Mouse (Mus musculus) kidney, embryonic 14.5 days (tissue): ENCODE data around the gene Scaf4. TPM values are rescaled to one million over a fixed set of nuclear protein-coding genes. Genes with fewer than 3 reads are reported as not detected.

Experiments
- ATAC-seq: fragments of 200-750 bp; cut with Nextera tagmentation; 2 replicates; pipeline ENCODE4 v1.8.0; 2017; ENCODE audit warnings: moderate number of reproducible peaks, mild to moderate bottlenecking, moderate TSS enrichment, moderate library complexity; ENCODE audit not compliant: low FRiP score, low TSS enrichment
- H3K27ac ChIP-seq: fragments of 300-500 bp; sonication (generic); 2 replicates; pipeline ENCODE4 v1.5.1; 2014; ENCODE audit warnings: low read depth, mild to moderate bottlenecking, low read length, moderate library complexity, mixed read lengths
- H3K27me3 ChIP-seq: fragments of 300-500 bp; sonication (generic); 2 replicates; pipeline ENCODE4 v1.6.1; 2014; ENCODE audit warnings: mild to moderate bottlenecking, low read length; ENCODE audit not compliant: control insufficient read depth, insufficient read depth
- H3K36me3 ChIP-seq: fragments of 300-500 bp; sonication (generic); 2 replicates; pipeline ENCODE4 v1.6.1; 2014; ENCODE audit warnings: low read length, mixed read lengths; ENCODE audit not compliant: control insufficient read depth, insufficient read depth
- H3K4me1 ChIP-seq: fragments of 300-500 bp; sonication (generic); 2 replicates; pipeline ENCODE4 v1.6.1; 2014; ENCODE audit warnings: low read length, mixed read lengths; ENCODE audit not compliant: control insufficient read depth, insufficient read depth
- H3K4me2 ChIP-seq: fragments of 300-500 bp; sonication (generic); replicated peaks from 2 replicates; pipeline ENCODE4 v1.6.1; 2014; ENCODE audit warnings: low read depth, mild to moderate bottlenecking, low read length
- H3K4me3 ChIP-seq: fragments of 300-500 bp; sonication (generic); 2 replicates; pipeline ENCODE4 v1.5.1; 2014; ENCODE audit warnings: mild to moderate bottlenecking, low read length
- H3K9ac ChIP-seq: fragments of 300-500 bp; sonication (generic); 2 replicates; pipeline ENCODE4 v1.6.1; 2014; ENCODE audit warnings: low read depth, mild to moderate bottlenecking, low read length, moderate library complexity
- H3K9me3 ChIP-seq: fragments of 300-500 bp; sonication (generic); 2 replicates; pipeline ENCODE4 v1.6.1; 2016; ENCODE audit warnings: low read length; ENCODE audit not compliant: control insufficient read depth
- WGBS: fragments of 180-500 bp; shearing (Covaris S2); extraction: QIAGEN DNeasy Blood & Tissue Kit; methylation state at CpG from one replicate; pipeline ENCODE4 v1.1.7; 2014; 5-methylcytosine and 5-hydroxymethylcytosine counted together
- polyA plus RNA-seq: library from polyadenylated mRNA; unstranded; fragments of >200 nt; fragmentation: Nextera tagmentation; extraction: Ambion mirVana; gene quantifications from 2 replicates; pipeline ENCODE4 v1.2.1, GENCODE M21; 2014

Gene Scaf4
- polyA plus RNA-seq, 1 experiment from 2014 or later = 37.0 TPM

DNA sequence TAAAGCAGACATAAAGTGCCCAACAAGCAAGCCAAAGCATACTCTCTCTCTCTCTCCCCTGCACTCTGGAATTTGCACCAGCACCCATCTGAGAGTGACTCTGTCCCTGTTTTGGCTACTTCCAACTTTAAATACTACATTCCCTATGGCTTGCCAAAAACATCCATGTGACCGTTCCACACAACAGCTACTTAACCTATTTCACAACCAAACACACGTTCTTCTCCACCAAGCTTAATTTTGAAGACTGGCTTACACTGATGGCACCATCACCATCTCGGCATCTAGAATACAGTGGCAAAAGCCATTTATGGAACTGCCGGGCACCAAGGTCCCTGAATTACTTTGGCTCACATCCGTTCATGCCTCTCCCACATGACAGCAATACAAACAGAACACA lies 3.3 kb downstream of the Scaf4 start:
- Histone ChIP-seq H3K9me3 (no peaks in the 10 kb centered on the region), H3K27me3 (no peaks in the 10 kb centered on the region; the same call in 1 of the 2 replicates), H3K4me1 (peaks cover 26% of the 10 kb centered on the region; the same call in 1 of the 2 replicates), H3K4me2 (no peak overlapping the region), H3K4me3 (no peak overlapping the region), H3K9ac (no peak overlapping the region), H3K27ac (no peak overlapping the region), H3K36me3 (no peaks in the 10 kb centered on the region)
- 79% methylated on average over 5 of the region's 5 CpGs for WGBS
- no peak for ATAC-seq

DNA sequence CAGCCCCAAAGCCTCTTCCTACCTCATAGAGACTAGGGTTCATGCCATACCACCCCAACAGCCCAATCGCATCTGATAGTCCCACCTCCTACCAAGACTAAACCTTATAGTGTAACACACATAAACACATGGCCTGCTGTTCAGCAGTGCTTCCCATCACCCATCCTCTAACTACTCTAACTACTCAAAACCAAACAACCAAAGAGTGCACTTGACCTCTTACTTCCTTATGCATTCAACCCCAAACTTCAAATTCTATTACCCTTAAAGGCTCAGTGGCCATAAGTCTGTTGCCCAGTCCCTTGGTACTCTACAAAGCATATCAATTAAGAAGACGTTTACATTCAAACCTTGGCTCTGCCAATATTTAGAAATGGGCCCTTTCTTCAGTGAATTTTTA lies 3.8 kb downstream of the Scaf4 start:
- Histone ChIP-seq H3K27me3 (no peaks in the 10 kb centered on the region; the same call in 1 of the 2 replicates), H3K4me1 (peaks cover 25% of the 10 kb centered on the region; the same call in 1 of the 2 replicates), H3K9me3 (no peaks in the 10 kb centered on the region), H3K4me3 (no peak overlapping the region), H3K9ac (no peak overlapping the region), H3K4me2 (no peak overlapping the region), H3K27ac (no peak overlapping the region), H3K36me3 (no peaks in the 10 kb centered on the region)
- 74% methylated on average over 2 of the region's 2 CpGs for WGBS
- ATAC-seq = no peak

DNA sequence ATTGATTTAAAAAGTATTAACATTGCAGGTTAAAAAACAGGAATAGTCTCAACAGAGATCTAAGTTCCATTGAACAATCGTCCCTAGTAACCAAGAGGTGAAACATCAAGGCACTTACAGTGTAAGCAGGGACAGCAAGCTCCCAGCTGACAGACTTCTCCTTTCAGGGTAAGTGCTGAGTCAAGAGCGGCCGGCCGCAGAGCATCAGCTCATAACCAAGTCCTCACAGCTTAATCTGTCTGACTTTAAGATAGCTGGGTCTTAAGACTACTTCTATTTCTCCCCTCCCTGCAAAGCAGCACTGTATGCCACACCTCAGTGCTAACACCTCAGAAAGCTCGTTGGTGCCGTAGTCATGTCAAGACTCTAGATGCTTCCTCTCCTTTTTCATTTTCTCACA lies 5.2 kb downstream of the Scaf4 start:
- Histone ChIP-seq H3K4me1 (peaks cover 20% of the 10 kb centered on the region; the same call in 1 of the 2 replicates), H3K9ac (no peak overlapping the region), H3K4me2 (no peak overlapping the region)

DNA sequence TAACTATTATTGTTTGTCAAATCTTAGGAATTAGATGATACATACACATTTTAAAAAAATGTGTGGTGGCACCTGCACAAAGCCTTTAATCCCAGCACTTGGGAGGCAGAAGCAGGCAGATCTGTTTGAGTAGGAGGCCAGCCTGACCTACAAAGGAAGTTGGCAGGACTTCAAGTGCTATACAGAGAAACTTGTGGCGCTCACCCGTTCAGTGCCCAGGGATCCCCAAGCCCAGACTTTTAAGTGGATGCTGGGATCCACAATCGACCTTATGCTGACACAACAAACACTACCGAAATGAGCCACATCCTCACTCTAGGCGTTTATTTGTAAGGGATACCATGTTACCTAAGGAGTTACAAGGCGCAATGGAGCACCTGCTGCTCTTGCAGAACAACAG lies 8.8 kb downstream of the Scaf4 start:
- ATAC-seq = no peak
- Histone ChIP-seq H3K4me2 (no peak overlapping the region), H3K27me3 (no peaks in the 10 kb centered on the region), H3K36me3 (no peaks in the 10 kb centered on the region), H3K27ac (no peak overlapping the region), H3K9me3 (no peaks in the 10 kb centered on the region), H3K4me1 (peaks cover 4% of the 10 kb centered on the region; the same call in 1 of the 2 replicates), H3K9ac (no peak overlapping the region), H3K4me3 (no peak overlapping the region)
- WGBS = 87% methylated on average over 6 of the region's 6 CpGs

More for the DNA sequence above, 5.2 kb downstream of the Scaf4 start:
- H3K4me3 ChIP-seq = no peak overlapping the region
- H3K9me3 ChIP-seq = no peaks in the 10 kb centered on the region
- H3K36me3 ChIP-seq = no peaks in the 10 kb centered on the region
- H3K27me3 ChIP-seq = no peaks in the 10 kb centered on the region; the same call in 1 of the 2 replicates
- no peak for ATAC-seq
- no peak overlapping the region for H3K27ac ChIP-seq
- WGBS = 73% methylated on average over 6 of the region's 6 CpGs

DNA sequence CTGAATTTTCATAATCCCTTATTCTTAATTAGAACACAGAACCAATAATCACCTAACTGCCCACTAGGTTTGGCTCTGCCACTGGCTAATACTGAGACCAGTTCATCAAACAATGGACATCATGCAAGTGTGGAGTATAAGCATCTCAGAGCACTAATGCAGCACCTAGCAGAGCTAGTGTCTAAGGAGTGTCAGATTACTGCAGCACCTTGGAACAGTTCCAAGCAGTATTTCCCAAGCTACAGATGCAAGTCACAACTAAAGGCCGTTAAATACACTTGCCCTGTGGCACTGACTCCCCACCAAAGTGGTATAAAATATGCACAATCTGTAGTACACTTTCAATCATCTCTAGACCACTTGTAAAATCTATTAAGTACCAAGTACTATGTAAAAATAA lies 17.7 kb downstream of the Scaf4 start:
- Histone ChIP-seq H3K27ac (no peak overlapping the region), H3K9me3 (no peaks in the 10 kb centered on the region), H3K36me3 (peaks cover 3% of the 10 kb centered on the region; the same call in 1 of the 2 replicates), H3K27me3 (no peaks in the 10 kb centered on the region), H3K9ac (no peak overlapping the region), H3K4me1 (peaks cover 4% of the 10 kb centered on the region; the same call in 1 of the 2 replicates), H3K4me2 (no peak overlapping the region), H3K4me3 (no peak overlapping the region)
- 11% methylated on average over 1 of the region's 1 CpGs for WGBS
- no peak for ATAC-seq

DNA sequence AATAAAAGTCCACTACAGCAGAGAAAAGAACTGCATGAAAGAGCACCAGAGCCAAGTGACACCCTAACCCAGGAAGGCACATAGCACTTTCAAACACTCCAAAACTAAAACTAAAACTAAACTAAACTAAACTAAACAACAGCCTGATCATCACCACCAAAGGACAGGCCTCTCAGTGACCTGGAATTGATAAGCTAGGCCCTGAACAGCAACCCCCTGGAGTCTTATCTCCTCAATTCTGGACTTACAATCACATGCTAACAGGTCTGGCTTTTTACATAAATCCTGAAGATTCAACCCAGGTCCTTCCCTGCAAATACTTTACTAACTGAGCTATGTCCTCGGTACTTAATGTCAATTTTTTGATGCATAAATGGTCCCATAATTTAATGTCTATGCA lies 19.2 kb downstream of the Scaf4 start:
- peaks cover 4% of the 10 kb centered on the region; the same call in 1 of the 2 replicates for H3K4me1 ChIP-seq
- H3K27ac ChIP-seq = no peak overlapping the region
- no peak overlapping the region for H3K9ac ChIP-seq
- H3K4me2 ChIP-seq = no peak overlapping the region
- no peak for ATAC-seq
- H3K4me3 ChIP-seq = no peak overlapping the region
- no peaks in the 10 kb centered on the region for H3K9me3 ChIP-seq
- 68% methylated on average over 1 of the region's 1 CpGs for WGBS
- peaks cover 13% of the 10 kb centered on the region; the same call in 1 of the 2 replicates for H3K36me3 ChIP-seq
- no peaks in the 10 kb centered on the region for H3K27me3 ChIP-seq

DNA sequence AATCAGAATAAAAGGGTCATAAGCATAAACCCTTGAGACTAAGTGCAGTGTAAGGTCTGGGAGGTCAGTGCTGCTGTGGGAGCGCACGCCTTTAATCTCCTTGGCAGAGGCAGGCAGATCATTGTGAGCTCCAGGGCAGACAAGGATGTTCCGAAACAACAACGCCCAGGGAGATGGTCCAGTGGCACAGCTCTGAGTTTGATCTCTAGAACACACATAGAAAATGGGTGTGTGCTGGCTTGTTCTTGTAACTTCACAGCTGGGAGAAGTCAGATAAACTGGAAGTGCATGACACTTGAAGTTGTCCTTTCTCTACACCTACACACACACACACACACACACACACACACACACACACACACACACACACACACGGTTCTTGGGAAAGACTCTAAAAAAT lies 20.3 kb downstream of the Scaf4 start:
- Histone ChIP-seq H3K27ac (no peak overlapping the region), H3K4me3 (no peak overlapping the region), H3K36me3 (peaks cover 24% of the 10 kb centered on the region), H3K4me1 (peaks cover 4% of the 10 kb centered on the region; the same call in 1 of the 2 replicates), H3K4me2 (no peak overlapping the region), H3K27me3 (no peaks in the 10 kb centered on the region), H3K9ac (no peak overlapping the region), H3K9me3 (no peaks in the 10 kb centered on the region)
- 80% methylated on average over 5 of the region's 5 CpGs for WGBS
- ATAC-seq = no peak

DNA sequence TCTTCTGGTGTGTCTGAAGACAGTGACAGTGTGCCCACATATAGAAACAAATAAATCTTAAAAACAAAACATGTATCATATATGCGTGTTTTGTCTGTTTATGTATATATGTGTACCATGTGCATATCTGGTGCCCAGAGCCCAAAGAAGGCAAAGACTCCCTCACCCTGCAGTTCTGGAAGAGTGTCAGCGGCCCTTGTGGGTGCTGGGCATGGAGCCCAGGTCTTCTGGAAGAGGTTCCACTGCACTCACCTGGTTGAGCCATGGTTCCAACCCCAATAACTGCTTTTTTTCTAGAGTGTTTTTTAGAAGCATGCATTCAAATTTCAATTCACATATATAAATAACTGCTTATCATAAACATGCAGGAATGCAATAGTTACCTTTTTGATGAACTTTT lies 22.5 kb downstream of the Scaf4 start:
- no peak for ATAC-seq
- Histone ChIP-seq H3K4me1 (peaks cover 3% of the 10 kb centered on the region; the same call in 1 of the 2 replicates), H3K4me2 (no peak overlapping the region), H3K9me3 (no peaks in the 10 kb centered on the region), H3K27me3 (no peaks in the 10 kb centered on the region), H3K36me3 (peaks cover 44% of the 10 kb centered on the region), H3K9ac (no peak overlapping the region), H3K4me3 (no peak overlapping the region), H3K27ac (no peak overlapping the region)
- 100% methylated on average over 2 of the region's 2 CpGs for WGBS

DNA sequence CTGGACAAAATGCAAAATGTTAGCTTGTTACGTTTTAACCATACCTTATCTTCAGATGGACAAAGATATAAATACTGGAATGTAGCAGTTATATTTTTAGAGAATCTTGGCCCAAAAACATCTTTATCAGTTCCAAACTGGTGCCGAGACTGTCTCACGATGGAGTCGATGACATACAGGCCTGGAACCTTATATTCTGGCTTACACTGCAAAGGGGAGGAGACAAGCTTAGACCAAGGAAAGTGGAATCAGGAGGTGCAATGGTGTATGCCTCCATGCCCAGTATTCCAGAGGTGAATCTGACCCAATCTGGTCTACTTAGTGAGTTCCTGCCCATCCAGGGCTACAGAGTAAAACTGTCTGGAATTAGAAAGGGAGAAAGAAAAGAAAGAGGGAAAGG lies 24.2 kb downstream of the Scaf4 start:
- Histone ChIP-seq H3K4me2 (no peak overlapping the region), H3K27ac (no peak overlapping the region), H3K4me1 (no peaks in the 10 kb centered on the region), H3K9me3 (no peaks in the 10 kb centered on the region), H3K27me3 (no peaks in the 10 kb centered on the region), H3K36me3 (peaks cover 55% of the 10 kb centered on the region), H3K9ac (no peak overlapping the region), H3K4me3 (no peak overlapping the region)
- 89% methylated on average over 4 of the region's 4 CpGs for WGBS
- no peak for ATAC-seq
